11 mouse cellular contexts compared by ENCODE assay signal in genomic region chr15:96340924-96341323, GRCm38 (mm10).
"Had no signal": no experiment of that assay in that cellular context is flagged by ENCODE, and none has a peak within 500 bp of the region (broad histone marks: within the 10 kb centered on the region; RNA-seq: fewer than 3 reads in every experiment).

No protein-coding gene starts in this region.

- DNase-seq: lung, embryonic 14.5 days; lung, postnatal 10 days; right cerebral cortex, postnatal 14 days; thymus, postnatal 36 days had no signal

- H3K4me1 ChIP-seq: midbrain, embryonic 12.5 days had no signal

- H3K36me3 ChIP-seq: hindbrain, embryonic 15.5 days; limb, embryonic 15.5 days; midbrain, embryonic 12.5 days had no signal

- H3K4me2 ChIP-seq: hindbrain, embryonic 15.5 days; limb, embryonic 15.5 days; lung, embryonic 14.5 days; midbrain, embryonic 12.5 days had no signal

- ATAC-seq: midbrain, embryonic 16.5 days had no signal

- H3K9me3 ChIP-seq: hindbrain, embryonic 15.5 days; limb, embryonic 15.5 days; megakaryocyte, embryonic 14.5 days; midbrain, embryonic 12.5 days had no signal

- H3K9ac ChIP-seq: hindbrain, embryonic 15.5 days; limb, embryonic 15.5 days; lung, embryonic 14.5 days; midbrain, embryonic 12.5 days had no signal

- H3K27ac ChIP-seq: hindbrain, embryonic 15.5 days; left cerebral cortex, adult 2 months; limb, embryonic 15.5 days; macrophage; midbrain, embryonic 12.5 days had no signal

- H3K27me3 ChIP-seq: hindbrain, embryonic 15.5 days; limb, embryonic 15.5 days; megakaryocyte, embryonic 14.5 days; midbrain, embryonic 12.5 days had no signal

- H3K4me3 ChIP-seq: hindbrain, embryonic 15.5 days; left cerebral cortex, adult 2 months; limb, embryonic 15.5 days; megakaryocyte, embryonic 14.5 days; midbrain, embryonic 12.5 days had no signal
